Mouse (Mus musculus) E14TG2a.4 (cell line): Measurements from ENCODE around the gene Cep295.

Experiments used
- CTCF ChIP-seq: conservative IDR thresholded peaks from 2 replicates; pipeline ENCODE4 v1.5.1; 2014; ENCODE audit warnings: low read length
- NANOG ChIP-seq: IDR thresholded peaks from 2 replicates; pipeline ENCODE4 v1.6.1; 2014; ENCODE audit warnings: borderline replicate concordance, low read length, mixed read lengths
- POU5F1 ChIP-seq: IDR thresholded peaks from 2 replicates; pipeline ENCODE4 v1.6.1; 2014; ENCODE audit warnings: low read length, borderline replicate concordance

DNA sequence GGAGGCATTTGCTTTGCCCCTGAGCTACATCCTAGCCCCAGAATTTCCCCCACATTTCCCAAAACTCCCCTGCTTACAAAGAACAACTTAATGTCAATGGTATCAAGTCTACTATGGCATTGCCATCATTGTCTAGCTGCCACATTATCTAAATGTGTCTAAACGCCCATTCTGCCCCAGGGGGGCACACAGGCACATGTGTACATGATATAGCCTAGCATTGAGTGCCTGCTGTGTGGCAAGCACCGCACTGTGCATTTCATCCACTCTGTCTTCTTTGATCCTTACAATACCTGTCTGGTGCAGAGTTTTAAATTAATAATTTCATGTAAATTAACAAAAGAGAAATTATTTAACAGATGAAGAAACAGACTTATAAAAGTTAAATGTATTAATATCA lies 8.7 kb upstream of the Cep295 start:
- no peak for TF ChIP-seq CTCF
- TF ChIP-seq NANOG: no peak
- no peak for TF ChIP-seq POU5F1
